Mouse (Mus musculus) liver, postnatal 0 days (tissue): ENCODE data around the gene Mrpl48.

Experiments
- CTCF ChIP-seq: sonication (generic); IDR thresholded peaks from 2 replicates; pipeline ENCODE4 v1.5.1; 2016; ENCODE audit warnings: antibody characterized with exemption, low read depth
- EP300 ChIP-seq: IDR thresholded peaks from 2 replicates; pipeline ENCODE4 v1.6.1; 2016; ENCODE audit warnings: antibody characterized with exemption, low read depth, mild to moderate bottlenecking

- TF ChIP-seq CTCF (no peak), EP300 (no peak)
Measured at GRCm38 (mm10) chr7:100555431-100555951, 52.6 kb downstream of the Mrpl48 start.
